Mouse (Mus musculus) Muller cell, postnatal 12 days (primary cell): ENCODE measurements around the gene Cenpp.
"Not testable (repeated sequence)": the region's sequence is repeated elsewhere in the genome, so short reads cannot be mapped to it uniquely, and the experiment has no call there.

ENCODE experiments used
- DNase-seq: peaks from one replicate; pipeline ENCODE4 v3.0.0-alpha.2; 2015; ENCODE audit errors: inconsistent ontology term

Cenpp gene

DNA sequence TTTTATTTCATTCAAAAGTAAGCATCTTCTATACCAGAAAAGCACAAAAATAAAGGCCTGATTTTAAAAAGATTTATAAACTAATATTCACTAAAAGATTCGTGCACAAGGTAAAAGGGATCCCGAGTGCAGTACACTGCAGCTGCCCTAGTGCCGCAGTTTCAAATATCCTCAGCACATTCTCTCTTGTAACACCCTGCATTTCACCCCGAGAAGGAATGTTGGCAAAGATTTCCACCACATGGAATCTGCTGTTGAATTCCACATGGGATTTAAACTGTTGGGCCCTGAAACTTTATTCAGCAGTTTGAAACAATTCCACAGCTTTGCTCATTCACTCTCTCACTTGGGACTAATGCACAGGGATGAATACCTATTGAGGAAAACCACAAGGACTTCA is 44.9 kb downstream of the Cenpp start, which contains the start of gene Ogn:
Gene Ogn, plus strand, starts transcription at position 333 of the 400 bp plus-strand sequence.
- peak; percentile 84 for DNase-seq

DNA sequence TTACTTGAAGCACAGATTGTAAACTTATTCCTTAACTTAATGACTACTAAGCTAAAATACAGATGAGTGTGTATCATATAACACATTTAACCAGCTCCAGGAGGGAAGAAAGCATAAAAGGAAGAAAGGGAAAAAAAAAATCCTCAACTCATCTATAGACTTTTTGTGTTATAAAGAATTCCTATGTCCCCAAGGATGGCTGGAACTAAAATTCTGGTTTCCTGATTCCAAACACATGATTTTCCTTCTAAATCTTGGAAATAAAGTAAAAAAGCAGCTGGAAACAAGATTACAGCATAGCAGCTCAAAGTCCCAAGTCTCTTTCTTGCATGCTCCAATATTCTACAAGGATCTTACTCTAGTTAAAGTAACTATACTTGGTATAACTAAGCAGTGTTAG is 49.0 kb downstream of the Cenpp start:
- no peak for DNase-seq

DNA sequence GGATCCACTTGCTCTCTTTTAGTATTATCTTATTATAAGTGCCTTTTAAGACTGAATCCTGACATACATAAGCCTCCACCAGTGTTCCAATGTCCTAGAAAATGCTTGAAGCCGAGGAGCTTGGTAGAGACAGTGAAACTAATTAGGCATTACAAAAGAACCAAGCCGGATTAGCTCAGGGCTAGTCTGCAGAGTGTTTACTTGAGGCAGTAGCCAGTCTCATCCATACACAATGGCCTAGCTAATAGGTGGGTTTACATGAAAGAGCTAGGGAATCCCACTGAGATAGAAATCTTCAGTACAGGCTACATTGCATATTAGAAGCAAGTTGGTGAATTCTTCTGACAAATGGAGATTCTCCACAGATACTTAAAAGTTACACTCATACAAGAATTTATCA is 50.0 kb downstream of the Cenpp start:
- DNase-seq: not testable (repeated sequence)

DNA sequence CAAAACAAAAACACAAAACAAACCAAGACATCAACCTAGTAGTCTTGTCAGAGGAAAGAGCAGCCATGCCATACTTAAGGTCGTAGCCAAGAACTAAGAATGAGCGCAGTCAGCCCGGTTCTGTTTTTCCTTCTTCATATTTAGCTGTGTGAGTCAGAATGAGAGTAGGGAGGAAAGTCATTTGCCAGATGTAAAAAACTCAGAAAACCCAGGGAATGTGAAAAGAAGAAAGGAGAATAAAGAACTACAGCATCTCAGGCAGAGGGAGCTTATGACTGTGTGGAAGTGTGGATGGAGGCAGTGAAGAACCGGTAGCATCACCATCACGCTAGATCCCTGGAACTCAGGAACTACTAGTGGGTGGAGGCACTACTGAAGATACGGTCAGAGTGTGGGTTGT is 66.5 kb downstream of the Cenpp start:
- DNase-seq: no peak

DNA sequence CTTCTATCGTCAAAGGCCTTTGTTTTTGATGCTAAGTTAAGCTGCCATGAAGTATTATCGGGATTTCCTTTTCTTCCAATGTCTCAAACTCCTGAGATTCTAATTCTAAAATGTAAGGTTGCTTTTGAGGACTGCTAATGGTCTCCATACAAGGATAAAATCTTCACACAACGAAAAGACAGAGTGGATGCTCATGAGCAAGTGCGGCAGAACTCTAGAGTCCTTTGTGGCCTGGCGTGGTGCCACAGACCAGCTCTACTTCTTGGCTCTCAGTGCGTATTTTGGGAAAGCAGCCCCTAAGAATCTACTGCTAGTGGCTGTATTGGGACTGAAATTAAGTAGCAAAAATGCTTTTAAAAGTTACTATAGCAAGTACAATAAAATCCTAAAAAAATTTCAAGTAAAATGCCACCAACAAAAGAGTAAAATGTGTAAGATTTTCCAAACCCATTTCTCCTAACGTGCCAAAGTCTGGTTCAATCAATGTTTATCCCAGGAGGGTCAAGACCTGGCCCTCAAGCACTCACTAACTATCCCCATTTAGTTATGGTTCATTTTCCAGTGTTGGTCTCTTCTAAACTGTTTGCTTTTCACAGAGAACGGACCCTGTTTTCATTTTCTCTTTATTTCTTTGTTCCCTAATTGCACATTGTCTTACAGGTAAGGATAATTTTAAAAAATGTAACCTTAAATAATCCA is 68.1 kb downstream of the Cenpp start:
- DNase-seq: peak; percentile 51

DNA sequence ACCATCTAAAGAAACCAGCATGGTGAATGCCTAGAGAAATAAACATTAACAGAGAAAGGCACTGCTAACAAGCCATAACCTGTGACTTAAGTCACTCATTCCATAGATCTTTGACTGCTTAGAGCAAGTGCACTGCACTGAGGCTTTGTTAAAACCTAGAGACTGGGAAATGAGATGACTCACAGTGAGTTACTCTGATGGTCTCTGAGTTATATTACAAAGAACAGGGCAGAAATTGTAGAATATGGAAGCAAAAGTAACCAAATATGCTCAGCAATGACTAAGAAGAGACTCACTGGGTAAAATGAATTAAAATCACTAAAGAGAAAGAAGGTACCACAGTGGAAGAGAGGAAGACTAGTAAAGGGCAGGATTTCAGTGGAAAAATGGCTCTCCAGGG is 68.7 kb downstream of the Cenpp start:
- DNase-seq: peak; percentile 62

DNA sequence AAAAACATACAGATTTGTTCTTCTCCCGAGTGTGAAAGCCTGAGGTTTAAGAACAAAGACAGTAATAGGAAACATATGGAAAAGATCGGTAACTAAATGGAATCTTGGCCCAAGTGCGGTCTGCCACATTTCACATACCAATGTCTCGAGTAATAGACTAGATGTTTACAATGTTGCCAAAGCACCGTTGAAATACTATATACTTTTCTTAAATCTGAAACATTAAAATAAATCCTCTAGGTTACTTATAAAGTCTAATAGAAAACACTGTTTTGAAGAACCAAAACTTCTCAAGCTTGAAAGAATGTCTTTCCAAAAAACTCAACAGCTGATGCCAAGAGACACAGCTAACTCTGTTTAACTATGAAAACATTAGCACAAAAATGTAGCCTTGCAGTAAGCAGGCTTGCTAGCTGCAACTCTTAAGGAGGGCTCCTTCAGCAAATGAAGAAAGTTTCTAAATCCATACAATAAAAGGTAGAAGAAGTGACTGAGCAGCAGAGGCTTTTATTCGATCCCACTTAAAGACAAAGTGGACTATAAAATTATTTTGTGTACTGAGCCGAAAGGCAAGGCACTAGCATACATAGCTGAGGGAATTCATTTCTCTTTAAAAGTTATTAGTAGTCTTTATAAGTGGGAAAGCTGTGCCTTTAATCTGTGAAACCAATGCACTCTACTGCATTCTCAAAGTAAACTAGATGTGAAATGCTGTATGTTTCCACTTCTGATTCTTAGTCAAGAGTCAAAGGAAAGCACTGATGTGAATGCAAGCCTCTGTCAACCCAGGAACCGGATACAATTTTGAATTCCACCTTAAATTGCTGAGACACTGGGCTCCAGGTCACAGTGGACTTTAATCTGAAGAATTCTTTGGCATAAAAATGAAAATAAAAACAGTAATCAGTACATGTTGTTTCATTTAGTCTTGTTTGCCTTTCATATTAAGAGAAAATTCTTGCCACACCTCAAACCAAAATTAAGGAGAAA is 70.7 kb downstream of the Cenpp start, which contains the start of gene Omd:
Gene Omd, plus strand, starts transcription at position 922 of the 990 bp plus-strand sequence.
- peak; percentile 67 for DNase-seq

DNA sequence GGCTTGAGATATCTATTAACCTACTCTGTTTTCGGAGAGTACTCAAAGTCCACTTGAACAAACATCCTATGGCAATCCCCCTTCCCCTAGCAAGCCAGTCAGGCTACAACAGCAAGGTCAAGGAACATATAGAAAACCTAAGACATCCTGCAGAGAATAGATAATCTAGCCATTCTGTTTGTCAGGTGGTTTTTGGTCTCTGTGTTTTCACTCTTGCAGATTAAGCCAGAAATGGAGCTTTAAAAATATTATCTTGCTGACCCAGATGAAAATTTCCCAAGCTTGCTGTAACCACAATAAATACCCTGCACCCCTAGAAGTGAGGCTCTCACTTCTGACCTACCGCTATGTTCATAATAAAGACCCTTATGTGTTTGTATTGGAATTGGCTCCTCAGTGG is 81.2 kb downstream of the Cenpp start:
- no peak for DNase-seq

DNA sequence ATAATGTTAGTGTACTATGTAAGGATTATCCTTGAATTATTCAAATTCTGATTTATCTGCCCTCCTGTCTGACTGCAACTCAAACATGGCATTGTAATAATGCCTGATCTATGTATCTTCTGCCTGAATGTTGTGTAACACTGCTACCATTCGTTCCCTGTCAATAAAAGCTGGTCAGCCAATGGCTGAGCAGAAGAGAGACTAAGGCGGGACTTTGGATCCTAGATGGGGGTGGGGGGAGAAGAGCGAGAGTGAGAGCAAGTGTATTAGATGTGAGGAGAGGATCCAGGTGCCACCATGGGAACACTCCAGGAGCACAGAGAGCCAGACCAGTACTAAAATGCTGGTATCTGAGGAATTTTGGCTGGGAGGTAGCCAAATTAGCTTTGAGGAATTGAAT is 82.2 kb downstream of the Cenpp start:
- no peak for DNase-seq

DNA sequence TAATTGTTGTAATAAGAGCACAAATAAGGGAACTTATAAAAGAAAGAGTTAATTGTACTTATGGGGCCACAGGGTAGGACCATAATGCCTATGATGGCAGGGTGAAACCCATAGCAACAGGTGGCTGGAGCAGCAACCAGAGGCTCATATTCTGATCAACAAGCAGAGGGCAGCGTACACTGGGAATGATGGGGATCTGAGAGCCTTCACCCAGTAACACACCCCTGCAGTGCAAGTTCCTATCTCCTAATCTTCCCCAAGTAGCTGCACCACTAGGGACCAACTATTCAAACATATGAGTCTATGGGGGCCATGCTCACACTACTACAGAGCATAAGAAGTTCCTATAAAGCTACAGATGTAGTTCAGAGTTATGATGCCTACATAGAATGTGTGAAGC is 88.2 kb downstream of the Cenpp start:
- no peak for DNase-seq

DNA sequence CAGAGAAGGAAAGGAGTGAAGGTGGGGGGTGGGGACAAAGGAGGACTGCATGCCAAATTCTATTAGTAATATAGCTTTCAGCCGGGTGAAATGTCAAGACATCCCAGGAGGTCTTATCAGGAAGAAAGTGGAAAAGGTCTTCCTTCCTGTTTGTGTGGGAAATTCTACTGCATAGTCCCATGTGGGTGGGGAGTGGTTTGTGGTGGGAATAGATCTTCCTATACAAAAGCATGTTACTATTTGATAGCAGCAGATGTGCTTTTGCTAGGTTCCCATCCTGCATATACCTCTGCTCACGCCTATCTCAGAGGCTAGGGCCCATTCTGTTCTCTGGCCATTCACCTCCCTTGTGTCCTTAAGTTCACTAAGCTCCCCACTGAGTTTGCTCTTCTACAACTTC is 91.7 kb downstream of the Cenpp start:
- no peak for DNase-seq

DNA sequence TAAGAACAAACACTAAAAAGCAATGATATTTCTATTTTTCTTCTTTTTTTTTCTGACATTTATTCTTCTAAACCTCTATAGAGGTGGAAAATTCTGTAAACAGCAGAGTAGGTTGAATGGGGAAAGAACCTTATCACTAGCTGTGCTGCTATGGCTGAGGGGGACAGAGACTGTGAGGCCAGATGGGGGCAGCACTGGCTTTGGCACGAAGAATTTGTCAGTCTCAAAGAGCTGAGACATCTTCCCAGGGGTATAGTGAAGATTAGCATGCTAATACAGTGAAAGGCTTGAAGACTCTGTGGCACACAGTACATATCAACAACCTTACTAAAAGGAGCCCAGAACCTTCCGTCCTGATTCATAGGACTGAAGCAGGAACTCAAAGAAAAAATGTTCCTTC is 93.4 kb downstream of the Cenpp start:
- no peak for DNase-seq

DNA sequence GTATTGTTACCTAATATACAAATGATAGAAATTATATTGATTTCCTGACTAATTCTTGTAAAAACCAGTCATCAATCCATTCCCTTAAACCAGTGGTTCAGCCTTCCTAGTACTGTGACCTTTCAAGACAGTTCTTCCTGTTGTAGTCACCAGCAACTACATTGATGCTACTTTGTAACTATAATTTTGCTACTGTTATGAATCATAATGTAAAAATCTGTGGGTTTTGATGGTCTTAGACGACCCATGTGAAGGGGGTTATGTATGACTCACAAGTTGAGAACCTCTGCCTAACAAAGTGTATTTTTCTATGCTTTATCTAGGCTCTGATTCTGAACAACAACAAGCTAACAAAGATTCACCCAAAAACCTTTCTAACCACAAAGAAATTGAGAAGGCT is 95.7 kb downstream of the Cenpp start:
- DNase-seq: peak; percentile 80

DNA sequence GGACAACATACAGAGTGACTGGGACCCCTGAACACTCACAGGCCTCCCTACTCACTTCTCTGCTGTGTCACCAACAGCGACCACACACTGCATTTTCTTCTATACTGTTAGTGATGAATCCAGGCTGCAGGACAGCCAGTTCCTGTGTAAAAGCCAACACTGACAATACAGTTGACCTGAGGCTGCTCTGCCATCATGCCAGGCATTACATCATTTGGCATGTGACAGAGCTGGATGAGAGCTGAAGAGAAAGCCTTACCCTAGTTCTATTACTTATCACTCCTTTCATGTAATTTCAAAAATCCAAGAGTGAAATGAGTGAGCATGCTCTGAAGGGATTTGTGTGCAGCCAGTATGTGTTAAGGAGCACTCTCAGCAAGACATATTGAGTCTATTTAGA is 96.4 kb downstream of the Cenpp start:
- peak; percentile 42 for DNase-seq

DNA sequence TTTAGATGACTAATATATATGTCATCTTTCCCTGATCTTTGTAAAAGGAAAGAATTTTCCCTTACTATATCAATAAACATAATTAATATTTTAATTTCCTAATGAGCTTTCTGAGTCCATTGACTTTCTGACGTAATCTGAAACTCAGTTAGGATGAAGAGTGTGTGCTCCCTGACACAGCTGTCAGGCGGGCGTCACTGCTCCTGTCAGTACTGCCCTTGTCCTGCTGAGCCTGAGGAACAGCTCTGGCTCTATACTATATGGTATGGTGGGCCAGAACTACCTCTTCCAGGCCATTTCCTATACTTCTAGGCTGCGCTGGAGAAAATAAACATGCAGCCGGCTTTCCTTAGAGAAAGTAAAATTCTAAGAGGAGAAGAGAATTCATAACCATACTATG is 98.1 kb downstream of the Cenpp start:
- DNase-seq: no peak

DNA sequence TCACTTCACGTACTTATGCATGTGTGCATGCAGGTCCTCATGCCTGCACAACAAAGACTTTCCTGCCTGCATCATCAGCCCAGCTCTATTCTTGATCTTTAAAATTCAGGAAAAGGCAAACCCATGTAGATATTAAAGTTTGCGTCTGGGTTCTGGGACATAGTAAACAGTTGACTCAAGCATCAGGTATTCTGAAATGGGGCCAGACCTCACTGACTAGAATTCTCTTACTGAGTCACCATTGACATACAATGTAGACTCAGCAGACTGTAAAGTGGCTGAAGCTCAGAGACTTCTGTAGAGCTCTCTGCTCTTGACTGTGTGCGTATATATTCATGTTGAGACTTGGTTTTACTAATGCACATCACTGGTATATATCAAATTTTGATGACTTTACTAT is 103.0 kb downstream of the Cenpp start:
- peak; percentile 73 for DNase-seq

DNA sequence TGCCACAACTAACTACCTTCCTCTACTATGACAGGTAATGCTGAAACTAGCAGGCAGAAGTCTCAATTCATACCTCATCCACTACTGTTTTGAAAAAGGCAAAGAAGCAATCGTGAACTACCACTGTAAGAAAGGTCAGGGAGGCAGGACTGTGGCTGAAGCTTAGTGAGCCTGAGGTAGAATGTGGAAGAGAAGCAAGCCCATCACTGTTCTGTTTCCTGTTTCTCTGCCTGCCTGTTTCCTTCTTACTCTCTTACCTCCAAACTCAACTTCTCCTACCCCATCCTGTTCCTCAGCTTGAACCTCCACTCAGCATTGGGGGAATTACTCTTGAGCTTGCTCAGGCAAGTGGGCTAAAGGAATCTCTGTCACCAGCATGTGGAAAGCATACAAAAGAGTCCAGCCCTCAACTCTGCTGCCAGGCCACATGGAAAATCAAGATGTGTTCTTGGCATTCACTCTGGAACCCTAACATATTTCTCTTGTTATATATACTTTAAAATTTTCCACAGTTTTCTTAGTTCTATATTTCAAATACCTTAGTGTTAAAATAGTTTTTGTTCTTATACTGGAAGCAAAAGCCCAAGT is 104.9 kb downstream of the Cenpp start:
- DNase-seq: no peak

DNA sequence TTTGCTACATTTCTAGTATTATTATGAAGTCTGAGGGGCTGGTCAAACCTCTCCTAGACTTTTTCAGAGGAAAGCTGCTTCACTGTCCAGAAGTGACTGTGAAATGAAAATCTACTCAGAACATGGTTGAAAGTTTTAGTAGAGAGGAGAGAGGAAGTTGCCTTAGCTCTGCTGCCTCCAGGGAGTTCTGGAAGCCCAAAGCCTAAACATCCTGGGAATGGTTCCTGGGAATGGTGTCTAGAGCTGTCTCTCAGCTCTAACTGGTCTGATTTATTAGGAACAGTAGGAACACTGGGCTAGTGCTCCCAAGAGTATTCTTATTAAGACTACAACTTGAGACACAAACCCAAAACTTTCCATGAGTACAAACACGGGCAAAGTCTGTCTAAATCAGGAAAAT is 106.1 kb downstream of the Cenpp start:
- no peak for DNase-seq

DNA sequence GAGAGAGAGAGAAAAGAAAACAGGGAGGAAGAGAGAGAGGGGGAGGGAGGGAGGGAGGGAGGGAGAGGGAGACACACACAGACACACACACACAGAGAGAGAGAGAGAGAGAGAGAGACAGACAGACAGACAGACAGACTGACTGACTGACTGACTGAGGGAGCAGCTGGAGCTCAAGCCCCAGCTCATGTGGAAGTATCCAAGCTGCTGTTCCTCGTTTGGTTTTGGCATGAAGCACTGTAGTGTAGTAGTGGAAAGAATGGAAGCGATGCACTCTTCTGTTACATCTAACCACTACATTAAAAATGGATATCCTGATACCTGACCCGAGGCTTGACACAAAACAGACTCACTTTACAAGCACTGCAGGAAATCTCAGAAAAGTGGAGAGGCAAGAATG is 106.9 kb downstream of the Cenpp start:
- DNase-seq: no peak

DNA sequence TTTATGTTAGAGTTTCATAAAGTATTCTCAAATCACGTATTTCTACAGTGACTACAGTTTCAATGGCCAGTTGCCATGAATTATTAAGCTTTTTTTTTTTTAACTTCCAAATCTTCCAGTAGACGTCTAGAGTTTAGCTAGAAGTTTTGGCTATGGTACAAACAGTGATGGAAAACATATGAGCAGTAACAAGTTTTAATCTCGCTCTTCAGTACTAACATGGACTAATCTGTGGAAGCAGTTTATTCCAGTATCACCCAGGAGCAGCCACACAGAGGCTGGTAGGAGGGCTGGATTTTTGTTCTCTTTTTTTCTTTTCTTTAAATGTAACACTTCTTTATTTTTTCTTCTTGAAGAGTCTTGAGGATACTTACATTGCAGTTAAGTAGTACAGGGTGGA is 108.3 kb downstream of the Cenpp start, which contains the start of gene Aspn:
Gene Aspn, plus strand, starts transcription at position 165 of the 400 bp plus-strand sequence.
- DNase-seq: no peak

DNA sequence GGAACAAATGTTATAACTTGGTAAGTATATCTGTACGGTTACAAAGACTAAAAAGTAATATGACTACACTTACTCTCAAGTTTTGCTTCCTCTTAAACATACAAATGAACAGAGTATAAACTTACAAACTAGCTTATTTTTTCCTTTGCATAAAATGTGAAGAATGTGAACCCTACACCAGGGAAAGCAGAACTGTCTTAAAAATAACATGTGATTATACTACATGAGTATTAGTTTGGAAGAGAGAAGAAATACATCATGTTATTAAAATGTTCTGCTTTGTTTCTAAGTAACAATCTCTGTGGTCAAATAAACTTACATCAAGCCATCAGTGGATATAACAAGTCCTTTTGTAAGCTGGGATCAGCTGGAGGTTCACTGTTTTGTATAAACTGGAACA is 113.9 kb downstream of the Cenpp start:
- no peak for DNase-seq

DNA sequence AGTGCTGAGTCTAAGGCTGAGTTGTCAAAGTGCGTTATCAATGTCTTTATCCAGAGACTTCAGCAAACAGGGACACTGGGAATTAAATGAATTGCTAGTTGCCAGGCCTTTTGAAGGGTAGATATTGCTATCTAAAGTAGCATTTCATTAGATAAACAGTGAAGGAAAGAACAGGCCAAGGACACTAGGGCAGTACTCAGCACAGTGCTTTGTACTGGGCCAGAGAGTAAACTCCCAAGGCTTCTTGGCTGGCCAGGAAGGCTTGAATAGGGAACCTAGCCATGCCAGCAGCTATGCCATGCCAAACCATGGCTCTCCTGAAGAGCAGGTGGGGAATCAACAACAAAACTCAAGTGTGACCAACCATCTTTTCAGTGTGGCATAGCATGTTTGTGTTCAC is 115.6 kb downstream of the Cenpp start:
- DNase-seq: no peak
